Mouse (Mus musculus) adrenal gland, adult (tissue): ENCODE results near the gene Kcng1.

ENCODE experiments used
- DNase-seq, 2 experiments: peaks; one replicate each; pipeline ENCODE4 v3.0.0; 2022 to 2023; ENCODE audit warnings: low spot score in 1 of 2; ENCODE audit not compliant: inconsistent age in 2 of 2

Gene Kcng1

GRCm38 (mm10) chr2:168281582-168281981, at the start of gene Kcng1:
Gene Kcng1, minus strand, starts transcription at chr2:168281736.
- no peak for DNase-seq

DNA sequence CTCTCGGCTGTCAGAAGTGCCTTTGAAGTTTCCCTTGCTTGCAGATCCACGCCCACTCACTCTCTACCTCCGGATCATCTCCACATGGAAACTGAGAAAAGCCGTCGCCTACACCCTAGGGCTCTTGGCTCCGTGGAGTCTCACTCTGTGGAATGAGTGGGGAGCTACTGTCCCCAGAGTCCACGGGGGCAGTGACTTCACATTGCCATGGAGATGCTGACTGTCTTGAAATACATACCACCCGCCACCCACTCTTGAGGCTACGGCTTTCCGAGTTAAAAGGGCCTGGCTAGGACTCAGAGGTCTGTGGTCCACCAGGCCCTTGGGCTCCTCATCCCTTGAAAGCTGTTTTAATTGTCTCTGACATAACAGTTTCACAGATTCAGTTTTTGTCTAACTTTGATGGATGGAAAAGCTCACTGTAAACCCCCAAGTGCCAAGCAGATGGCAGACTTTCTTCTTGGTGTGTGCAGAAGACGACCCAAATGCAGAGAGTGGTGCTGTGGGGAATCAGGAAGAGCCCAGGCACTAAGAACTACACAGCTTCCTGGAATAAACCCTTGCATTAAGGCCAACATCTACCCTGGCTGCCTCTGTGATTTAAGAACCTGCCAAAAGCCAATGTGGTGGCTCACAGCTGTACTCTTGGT, 49.0 kb upstream of the Kcng1 start:
- no peak for DNase-seq

GRCm38 (mm10) chr2:168321716-168322374, 40.3 kb upstream of the Kcng1 start:
- no peak for DNase-seq

DNA sequence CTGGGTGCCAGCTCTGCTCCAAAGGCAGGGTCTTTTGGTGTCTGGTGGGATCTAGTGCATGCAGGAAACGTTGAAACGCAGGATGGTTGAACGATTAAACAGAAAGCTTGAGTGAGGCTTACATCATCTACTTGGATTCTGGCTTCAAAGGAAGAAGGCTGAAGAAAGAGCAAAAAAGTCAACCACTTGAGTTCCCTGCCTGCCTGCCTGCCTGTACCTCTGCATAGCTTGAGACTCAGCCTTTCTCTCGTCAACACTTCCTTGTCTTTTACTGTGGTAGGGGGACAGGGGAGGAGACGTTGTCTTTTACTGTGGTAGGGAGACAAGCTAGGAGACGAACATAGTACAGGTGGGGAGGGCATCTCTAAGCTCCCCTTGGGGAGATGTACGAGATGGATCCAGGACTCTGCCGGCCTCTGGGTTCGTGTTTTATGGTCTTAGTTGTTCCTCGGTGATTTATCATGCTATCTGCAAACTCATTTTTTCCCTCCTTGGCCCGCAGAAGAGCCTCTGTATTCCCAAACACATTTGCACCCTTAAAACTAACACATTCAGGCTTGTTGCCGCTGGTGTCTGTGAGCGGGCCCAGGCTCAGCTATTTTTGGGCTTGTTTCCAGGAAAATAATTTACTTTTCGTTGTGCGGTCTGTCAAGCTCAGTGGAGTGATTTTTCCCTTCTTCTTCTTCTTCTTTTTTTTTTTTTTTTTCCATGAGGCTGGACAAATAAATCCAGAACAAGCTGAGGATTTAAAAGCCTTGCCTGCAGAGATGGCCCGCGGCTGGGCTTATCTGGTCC, 39.0 kb upstream of the Kcng1 start:
- no peak for DNase-seq

GRCm38 (mm10) chr2:168314646-168315446, 33.3 kb upstream of the Kcng1 start:
- peak in 1 of 2 experiments; percentile 27 for DNase-seq

DNA sequence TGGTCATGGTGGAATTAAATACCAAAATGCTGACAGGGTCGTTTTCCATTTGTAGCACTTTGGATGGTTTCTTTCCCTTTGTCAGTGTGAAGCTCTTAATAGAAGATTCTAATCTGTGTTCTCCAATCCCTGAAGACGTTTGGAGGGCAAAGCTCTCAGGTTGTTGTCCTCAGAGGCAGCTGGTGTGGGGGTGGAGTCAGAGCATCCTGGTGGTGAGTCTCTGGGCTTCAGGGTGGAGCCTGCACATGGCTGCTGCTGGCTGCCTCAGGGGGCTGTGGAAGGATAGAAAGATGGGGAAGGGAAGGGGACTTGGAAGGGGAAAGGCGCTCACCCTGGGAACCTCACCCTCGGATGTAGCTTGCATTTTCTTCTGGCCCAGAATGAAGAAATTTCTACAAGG, 31.0 kb upstream of the Kcng1 start:
- DNase-seq = no peak

DNA sequence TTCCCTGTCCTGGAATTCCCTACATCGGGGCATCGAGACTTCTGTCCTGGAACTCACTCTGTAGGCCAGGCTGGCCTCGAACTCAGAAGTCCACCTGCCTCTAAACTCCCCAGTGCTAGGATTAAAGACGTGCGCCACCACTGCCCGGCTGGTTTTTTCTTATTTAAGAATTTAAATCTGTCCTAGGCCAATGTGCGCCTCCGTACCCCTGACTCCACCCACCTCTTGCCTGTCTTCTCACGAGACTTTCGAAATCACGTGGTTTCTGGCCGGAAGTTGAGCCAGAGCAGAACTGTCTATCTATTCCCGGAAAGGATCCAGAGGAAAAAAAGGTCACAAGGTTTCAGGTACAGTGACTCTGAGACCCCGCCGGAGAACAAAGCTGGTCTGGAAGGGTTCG, 29.5 kb upstream of the Kcng1 start:
- no peak for DNase-seq

DNA sequence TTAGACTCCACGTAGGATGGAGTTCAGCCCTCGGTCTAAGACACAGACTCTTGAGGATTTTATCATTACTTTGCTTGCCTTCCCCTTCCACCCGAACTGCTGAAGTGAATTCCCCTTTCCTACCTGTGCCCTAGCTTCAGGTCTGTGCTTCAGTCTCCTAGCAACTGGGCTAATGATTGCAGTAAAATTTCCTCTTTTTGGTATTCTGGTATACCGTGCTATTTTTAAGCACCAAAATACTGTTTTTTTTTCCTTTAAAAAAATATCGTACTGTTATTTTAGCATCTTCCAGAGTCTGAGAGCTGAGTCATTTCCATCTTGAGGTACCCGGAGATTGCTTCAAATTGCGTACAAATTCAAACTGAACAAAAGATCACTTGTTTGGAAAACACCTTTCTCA, 27.4 kb upstream of the Kcng1 start:
- no peak for DNase-seq

DNA sequence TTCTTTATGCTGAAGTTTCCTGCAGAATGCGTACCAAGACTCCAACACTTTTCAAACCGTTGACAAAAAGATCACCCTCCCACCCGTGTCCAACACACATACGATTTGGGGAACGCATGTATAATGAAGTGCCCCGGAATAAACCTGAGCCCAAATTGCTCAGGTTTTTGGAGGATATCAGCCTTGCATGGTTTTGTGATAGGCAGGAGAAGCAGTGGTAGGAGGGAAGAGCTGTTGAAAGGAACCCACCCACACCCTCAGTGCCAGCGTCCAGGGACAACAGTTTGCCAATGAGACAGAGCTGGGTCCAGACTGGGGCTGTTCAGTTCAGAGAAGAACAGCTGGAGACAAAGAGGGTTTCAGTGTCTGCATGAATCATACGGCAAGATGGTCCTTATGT, 18.1 kb upstream of the Kcng1 start:
- no peak for DNase-seq

GRCm38 (mm10) chr2:168296530-168296929, 15.0 kb upstream of the Kcng1 start:
- no peak for DNase-seq

GRCm38 (mm10) chr2:168292521-168292920, 11.0 kb upstream of the Kcng1 start:
- no peak for DNase-seq

DNA sequence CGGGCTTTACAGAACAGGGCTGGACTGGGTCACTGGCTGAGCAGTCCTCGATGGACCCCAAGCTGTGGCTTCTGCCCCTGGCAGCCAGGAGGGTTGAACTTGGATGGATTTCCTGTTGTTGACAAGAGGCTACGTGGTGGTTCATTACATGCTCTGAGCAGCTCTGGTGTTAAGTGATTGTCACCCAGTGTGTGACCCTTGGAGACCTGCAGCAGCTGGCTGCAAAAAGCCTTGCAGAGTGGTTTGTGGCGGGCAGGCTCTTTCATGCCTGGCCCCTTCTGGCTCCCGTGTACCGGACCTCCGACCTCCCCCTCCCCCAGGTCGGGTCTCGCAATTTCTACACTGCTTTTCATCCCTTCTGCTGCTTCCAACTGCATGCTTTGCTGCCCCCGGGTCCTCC, 10.5 kb upstream of the Kcng1 start:
- DNase-seq = no peak

- no peak for DNase-seq
These were observed 8.3 kb upstream of the Kcng1 start for GRCm38 (mm10) chr2:168289851-168290250.

GRCm38 (mm10) chr2:168289016-168289415, 7.5 kb upstream of the Kcng1 start:
- peak in 1 of 2 experiments; percentile 39 for DNase-seq

- DNase-seq = no peak
These were observed 5.5 kb upstream of the Kcng1 start for GRCm38 (mm10) chr2:168286987-168287386.

- DNase-seq = no peak
These were observed 3.6 kb upstream of the Kcng1 start for GRCm38 (mm10) chr2:168285143-168285542.

GRCm38 (mm10) chr2:168280729-168281581, 581 bp downstream of the Kcng1 start:
- DNase-seq = peak; percentile 45 to 76

DNA sequence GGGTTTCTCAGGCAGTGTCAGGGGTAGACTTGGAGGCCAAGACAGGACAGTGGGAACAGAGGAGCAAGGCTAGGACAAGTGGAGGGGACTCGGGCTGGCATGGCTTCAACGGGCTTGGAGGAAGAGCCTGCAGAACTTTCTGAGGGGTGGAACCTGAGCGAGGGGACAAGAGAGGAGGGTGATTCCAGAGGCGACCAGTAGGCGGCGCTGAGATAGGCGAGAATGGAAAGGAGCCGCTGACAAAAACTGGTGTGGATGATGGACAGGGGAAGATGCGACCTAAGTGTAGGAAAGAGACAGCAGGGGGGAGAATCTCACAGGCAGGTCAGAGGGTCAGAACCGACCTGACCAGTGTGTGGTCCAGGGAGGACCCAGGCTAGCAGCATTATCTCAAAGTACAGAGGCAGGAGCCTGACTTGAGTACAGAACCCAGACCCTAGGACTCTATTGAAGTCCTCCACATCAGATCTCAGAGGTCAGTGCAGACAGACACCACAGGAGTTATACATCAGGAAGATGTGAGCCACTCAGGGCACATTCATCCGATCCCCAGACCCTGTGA, 7.1 kb downstream of the Kcng1 start:
- DNase-seq = peak; percentile 45 to 84

DNA sequence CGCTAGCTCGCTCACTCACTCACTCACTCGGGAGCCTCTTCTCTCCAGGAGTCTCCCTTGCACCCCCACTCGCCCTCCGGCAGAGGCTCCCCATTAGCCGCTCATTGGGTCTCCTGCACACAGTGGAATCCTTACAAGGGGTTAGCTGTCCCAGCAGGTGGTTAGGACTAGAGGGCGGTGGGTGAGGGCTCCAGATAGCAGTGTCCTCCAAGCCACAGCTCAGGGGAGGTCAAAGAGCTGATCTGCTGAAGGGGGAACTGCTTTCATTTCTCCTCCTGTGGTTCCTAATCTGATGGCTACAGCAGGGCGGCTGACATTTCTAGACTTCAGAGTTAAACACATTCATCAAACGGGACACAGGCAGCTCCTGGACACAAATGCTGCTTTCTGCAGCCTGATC, 8.1 kb downstream of the Kcng1 start:
- no peak for DNase-seq

- peak in 1 of 2 experiments; percentile 60 for DNase-seq
These were observed 13.5 kb downstream of the Kcng1 start for GRCm38 (mm10) chr2:168268033-168268432.
